Mouse (Mus musculus): ENCODE measurements around the gene Nbl1. TPM values are rescaled to one million over a fixed set of nuclear protein-coding genes. Genes with fewer than 3 reads are reported as not detected.
A peak's percentile ranks its signal among the peaks of the same experiment; 100 is the strongest.

Nbl1 gene
- 42.9 and 49.7 TPM in 2 replicates for polyA plus RNA-seq (2014; fragmentation: Nextera tagmentation; extraction: Ambion mirVana)

DNA sequence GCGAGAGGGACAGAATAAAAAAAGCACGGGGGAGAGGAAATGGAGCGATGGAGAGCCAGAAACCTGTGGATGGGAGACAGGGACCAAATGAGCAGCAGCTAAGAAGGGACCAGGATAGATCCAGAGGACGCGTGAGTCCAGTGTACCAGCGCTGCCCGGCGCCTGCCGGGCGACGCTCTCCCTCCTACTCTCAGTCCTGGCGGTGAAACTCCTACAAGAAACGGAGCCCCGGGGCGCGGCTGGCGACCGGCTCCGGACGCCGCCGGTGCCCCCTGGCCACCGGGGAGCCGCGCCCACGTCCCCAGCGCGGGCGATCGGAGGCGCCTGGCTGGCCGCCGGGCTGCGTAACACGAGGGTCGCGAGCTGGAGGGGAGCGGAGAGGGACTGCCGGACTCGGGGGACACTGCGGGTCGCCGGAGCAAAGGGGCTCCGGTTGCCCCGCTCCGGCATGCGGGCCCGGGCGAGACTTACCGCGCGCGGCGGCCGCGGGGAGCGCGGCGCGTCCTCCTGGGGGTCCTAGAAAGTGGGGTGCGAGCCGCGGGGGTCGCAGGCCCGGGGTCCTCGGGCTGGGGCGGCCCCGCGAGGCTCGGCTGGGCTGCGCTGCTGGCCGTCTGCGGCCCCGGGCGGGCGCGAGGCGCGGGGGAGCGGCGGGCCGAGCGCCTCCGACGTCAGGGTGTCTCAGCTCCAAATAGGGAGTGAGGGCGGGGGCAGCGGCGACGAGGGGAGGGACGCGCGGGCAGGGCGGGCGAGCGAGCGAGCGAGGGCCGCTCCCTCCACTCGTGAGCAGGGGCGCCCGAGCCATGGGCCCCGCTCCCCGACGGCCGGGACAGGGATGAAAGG is at the start of gene Nbl1:
TSS of gene Nbl1 (minus strand) at position 638 of the 840 bp plus-strand sequence.
- Histone ChIP-seq H3K27me3 (ENCODE audit: control insufficient read depth, insufficient read depth, low read length) (peaks cover 2% of the 10 kb centered on the region; the same call in 1 of the 2 replicates), H3K4me3 (ENCODE audit: low read depth, low read length) (peak within 1 kb of the TSS; percentile 70), H3K36me3 (ENCODE audit: control insufficient read depth, insufficient read depth, low read length) (no peaks in the 10 kb centered on the region; the same call in 1 of the 2 replicates), H3K9ac (replicated peaks; ENCODE audit: low read depth, low read length) (peak within 1 kb of the TSS; percentile 70), H3K27ac (ENCODE audit: low read length) (peak within 1 kb of the TSS; percentile 69; the same call in 1 of the 2 replicates), H3K4me2 (replicated peaks; ENCODE audit: low read depth, low read length) (peak within 1 kb of the TSS; percentile 96), H3K9me3 (ENCODE audit: control insufficient read depth, low read depth, low read length) (0 out of 2 replicates have a peak, but pooled peaks cover 2% of the 10 kb centered on the region), H3K4me1 (ENCODE audit: control insufficient read depth, insufficient read depth, low read length) (peaks cover 17% of the 10 kb centered on the region; the same call in 1 of the 2 replicates)
- ATAC-seq (ENCODE audit: insufficient number of reproducible peaks, insufficient read depth, low FRiP score, low read depth), result peak; percentile 38; the same call in 1 of the 2 replicates
- WGBS, result under 1% methylated on average over 91 of the region's 105 CpGs

DNA sequence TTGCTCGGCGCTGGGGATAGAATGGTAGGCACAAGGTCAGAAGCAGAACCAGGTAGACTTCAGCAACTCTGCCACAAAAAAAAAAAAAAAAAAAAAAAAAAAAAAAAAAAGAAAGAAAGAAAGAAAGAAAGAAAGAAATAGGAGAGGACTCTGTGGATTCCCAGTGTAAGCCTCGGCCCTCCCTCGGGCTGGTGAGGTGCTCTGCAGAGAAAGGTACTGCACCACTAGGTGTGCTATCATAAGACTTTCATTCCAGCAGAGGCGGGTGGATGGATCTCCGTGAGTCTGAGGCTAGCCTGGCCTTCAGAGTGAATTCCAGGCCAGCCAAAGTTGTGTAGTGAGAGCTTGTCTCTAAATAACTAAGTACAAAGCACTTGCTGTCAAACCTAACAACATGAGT is 49.0 kb upstream of the Nbl1 start:
- Histone ChIP-seq H3K4me1 (ENCODE audit: control insufficient read depth, insufficient read depth, low read length) (0 out of 2 replicates have a peak, but pooled peaks cover 8% of the 10 kb centered on the region), H3K27me3 (ENCODE audit: control insufficient read depth, insufficient read depth, low read length) (no peaks in the 10 kb centered on the region), H3K36me3 (ENCODE audit: control insufficient read depth, insufficient read depth, low read length) (no peaks in the 10 kb centered on the region), H3K4me2 (replicated peaks; ENCODE audit: low read depth, low read length) (no peak overlapping the region), H3K4me3 (ENCODE audit: low read depth, low read length) (no peak overlapping the region), H3K9me3 (ENCODE audit: control insufficient read depth, low read depth, low read length) (no peaks in the 10 kb centered on the region), H3K9ac (replicated peaks; ENCODE audit: low read depth, low read length) (no peak overlapping the region), H3K27ac (ENCODE audit: low read length) (no peak overlapping the region)
- WGBS, result 74% methylated on average over 6 of the region's 6 CpGs
- ATAC-seq (ENCODE audit: insufficient number of reproducible peaks, insufficient read depth, low FRiP score, low read depth), result no peak

DNA sequence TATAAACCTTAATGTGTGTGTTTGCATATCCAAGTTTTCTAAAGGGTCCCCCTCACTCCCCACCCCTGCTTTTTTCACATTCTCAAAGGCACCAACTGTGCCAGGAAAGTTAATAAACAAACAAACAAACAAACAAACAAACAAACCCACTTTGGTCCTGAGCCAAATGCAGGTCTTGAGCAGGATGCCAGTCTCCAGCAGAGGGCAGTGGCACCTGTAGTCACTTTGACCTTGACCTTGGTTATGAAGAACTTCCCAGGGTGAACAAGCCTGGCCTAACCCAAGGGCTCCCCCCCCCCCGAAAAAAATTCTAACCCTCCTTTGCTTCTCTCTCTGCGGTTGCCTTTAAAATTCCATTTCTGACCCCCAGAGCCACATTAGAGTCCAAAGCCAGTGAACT is 47.5 kb upstream of the Nbl1 start:
- H3K36me3 ChIP-seq (ENCODE audit: control insufficient read depth, insufficient read depth, low read length), result no peaks in the 10 kb centered on the region
- no peak overlapping the region for H3K4me2 ChIP-seq (replicated peaks; ENCODE audit: low read depth, low read length)
- H3K4me3 ChIP-seq (ENCODE audit: low read depth, low read length), result no peak overlapping the region
- H3K9ac ChIP-seq (replicated peaks; ENCODE audit: low read depth, low read length), result no peak overlapping the region
- no peak overlapping the region for H3K27ac ChIP-seq (ENCODE audit: low read length)
- no peaks in the 10 kb centered on the region for H3K27me3 ChIP-seq (ENCODE audit: control insufficient read depth, insufficient read depth, low read length)
- no peak for ATAC-seq (ENCODE audit: insufficient number of reproducible peaks, insufficient read depth, low FRiP score, low read depth)
- 79% methylated on average over 2 of the region's 2 CpGs for WGBS
- H3K9me3 ChIP-seq (ENCODE audit: control insufficient read depth, low read depth, low read length), result no peaks in the 10 kb centered on the region
- H3K4me1 ChIP-seq (ENCODE audit: control insufficient read depth, insufficient read depth, low read length), result 0 out of 2 replicates have a peak, but pooled peaks cover 8% of the 10 kb centered on the region

DNA sequence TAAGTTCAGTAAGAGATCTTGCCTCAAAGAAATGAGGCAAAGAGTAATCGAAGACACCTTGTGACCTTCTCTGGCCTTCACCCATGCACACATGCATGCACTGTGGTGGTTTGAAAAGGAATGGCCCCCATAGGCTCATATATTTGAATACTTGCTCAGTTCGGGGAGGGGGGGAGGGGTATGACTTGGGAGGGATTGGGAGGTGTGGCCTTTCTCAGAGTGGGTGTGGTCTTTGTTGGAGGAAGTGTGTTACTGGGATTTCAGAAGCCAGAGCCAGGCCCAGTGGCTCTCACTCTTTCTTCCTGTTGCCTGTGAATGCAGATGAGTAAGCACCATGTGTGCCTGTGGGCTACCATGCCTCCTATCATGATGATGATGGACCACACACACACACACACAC is 43.2 kb upstream of the Nbl1 start:
- no peaks in the 10 kb centered on the region for H3K27me3 ChIP-seq (ENCODE audit: control insufficient read depth, insufficient read depth, low read length)
- no peak for ATAC-seq (ENCODE audit: insufficient number of reproducible peaks, insufficient read depth, low FRiP score, low read depth)
- no peaks in the 10 kb centered on the region for H3K9me3 ChIP-seq (ENCODE audit: control insufficient read depth, low read depth, low read length)
- H3K9ac ChIP-seq (replicated peaks; ENCODE audit: low read depth, low read length), result no peak overlapping the region
- H3K27ac ChIP-seq (ENCODE audit: low read length), result no peak overlapping the region
- H3K4me2 ChIP-seq (replicated peaks; ENCODE audit: low read depth, low read length), result no peak overlapping the region
- 89% methylated on average over 2 of the region's 2 CpGs for WGBS
- H3K4me3 ChIP-seq (ENCODE audit: low read depth, low read length), result no peak overlapping the region
- H3K36me3 ChIP-seq (ENCODE audit: control insufficient read depth, insufficient read depth, low read length), result no peaks in the 10 kb centered on the region
- no peaks in the 10 kb centered on the region for H3K4me1 ChIP-seq (ENCODE audit: control insufficient read depth, insufficient read depth, low read length)

DNA sequence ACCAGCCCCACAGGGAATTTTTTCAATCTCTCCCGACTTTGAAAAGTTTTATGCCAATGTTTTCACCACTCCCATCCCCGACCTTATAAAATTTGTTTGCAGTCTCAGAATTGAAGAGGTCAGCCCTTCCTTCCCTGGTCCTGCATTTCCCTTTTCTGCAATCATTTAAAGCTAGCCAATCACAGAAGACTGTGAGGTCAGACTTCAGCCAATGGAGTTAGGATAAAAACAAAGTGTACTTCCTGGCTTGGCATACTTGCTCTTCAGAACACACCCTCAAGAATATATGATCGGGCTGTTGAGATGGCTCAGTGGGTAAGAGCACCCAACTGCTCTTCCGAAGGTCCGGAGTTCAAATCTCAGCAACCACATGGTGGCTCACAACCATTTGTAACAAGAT is 40.3 kb upstream of the Nbl1 start:
- ATAC-seq (ENCODE audit: insufficient number of reproducible peaks, insufficient read depth, low FRiP score, low read depth), result no peak
- Histone ChIP-seq H3K27ac (ENCODE audit: low read length) (no peak overlapping the region), H3K9me3 (ENCODE audit: control insufficient read depth, low read depth, low read length) (no peaks in the 10 kb centered on the region), H3K4me2 (replicated peaks; ENCODE audit: low read depth, low read length) (no peak overlapping the region), H3K9ac (replicated peaks; ENCODE audit: low read depth, low read length) (no peak overlapping the region), H3K36me3 (ENCODE audit: control insufficient read depth, insufficient read depth, low read length) (no peaks in the 10 kb centered on the region), H3K4me1 (ENCODE audit: control insufficient read depth, insufficient read depth, low read length) (peaks cover 4% of the 10 kb centered on the region; the same call in 1 of the 2 replicates), H3K27me3 (ENCODE audit: control insufficient read depth, insufficient read depth, low read length) (no peaks in the 10 kb centered on the region), H3K4me3 (ENCODE audit: low read depth, low read length) (no peak overlapping the region)
- WGBS, result 80% methylated on average over 5 of the region's 5 CpGs

DNA sequence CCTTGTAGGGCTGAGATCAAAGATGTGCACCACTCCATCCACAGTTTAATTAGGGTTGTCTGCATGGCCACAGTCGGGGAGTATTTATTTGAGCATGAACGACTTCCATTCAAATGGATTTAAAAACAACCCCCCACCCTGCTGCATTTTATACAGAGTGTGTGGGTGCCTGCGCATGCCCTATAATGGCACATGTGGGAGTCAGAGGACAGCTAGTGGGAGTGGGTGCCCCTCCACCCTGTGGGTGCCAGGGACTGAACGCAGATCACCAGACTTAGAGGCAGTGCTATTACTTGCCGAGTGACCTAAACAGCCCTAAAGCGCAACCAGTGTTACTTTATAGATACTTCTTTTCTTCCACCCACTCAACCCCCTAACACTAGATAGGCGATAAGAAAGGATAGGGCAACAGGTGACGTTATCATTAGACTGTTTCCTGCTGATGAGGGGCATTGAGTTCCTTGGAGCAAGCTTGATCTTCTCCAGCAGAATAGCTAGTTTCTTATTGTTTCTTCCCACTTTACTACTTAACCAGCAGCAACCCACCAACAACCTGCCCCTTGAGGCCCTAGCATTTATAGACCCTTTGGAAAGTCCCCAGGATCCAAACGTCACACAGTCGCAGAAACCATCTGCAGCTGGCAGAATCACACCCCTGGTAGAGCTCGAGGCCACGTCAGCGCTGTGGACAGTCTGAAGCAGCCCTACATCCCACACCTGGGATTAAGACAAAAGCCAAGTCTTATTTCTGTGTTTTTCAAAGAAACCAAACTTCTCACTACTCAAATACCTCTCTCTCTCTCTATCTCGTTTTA is 39.3 kb upstream of the Nbl1 start:
- no peaks in the 10 kb centered on the region for H3K36me3 ChIP-seq (ENCODE audit: control insufficient read depth, insufficient read depth, low read length)
- H3K9me3 ChIP-seq (ENCODE audit: control insufficient read depth, low read depth, low read length), result no peaks in the 10 kb centered on the region
- no peak overlapping the region for H3K9ac ChIP-seq (replicated peaks; ENCODE audit: low read depth, low read length)
- H3K27ac ChIP-seq (ENCODE audit: low read length), result no peak overlapping the region
- WGBS, result 88% methylated on average over 14 of the region's 14 CpGs
- no peak overlapping the region for H3K4me3 ChIP-seq (ENCODE audit: low read depth, low read length)
- peaks cover 4% of the 10 kb centered on the region; the same call in 1 of the 2 replicates for H3K4me1 ChIP-seq (ENCODE audit: control insufficient read depth, insufficient read depth, low read length)
- H3K4me2 ChIP-seq (replicated peaks; ENCODE audit: low read depth, low read length), result no peak overlapping the region
- H3K27me3 ChIP-seq (ENCODE audit: control insufficient read depth, insufficient read depth, low read length), result no peaks in the 10 kb centered on the region
- no peak for ATAC-seq (ENCODE audit: insufficient number of reproducible peaks, insufficient read depth, low FRiP score, low read depth)

DNA sequence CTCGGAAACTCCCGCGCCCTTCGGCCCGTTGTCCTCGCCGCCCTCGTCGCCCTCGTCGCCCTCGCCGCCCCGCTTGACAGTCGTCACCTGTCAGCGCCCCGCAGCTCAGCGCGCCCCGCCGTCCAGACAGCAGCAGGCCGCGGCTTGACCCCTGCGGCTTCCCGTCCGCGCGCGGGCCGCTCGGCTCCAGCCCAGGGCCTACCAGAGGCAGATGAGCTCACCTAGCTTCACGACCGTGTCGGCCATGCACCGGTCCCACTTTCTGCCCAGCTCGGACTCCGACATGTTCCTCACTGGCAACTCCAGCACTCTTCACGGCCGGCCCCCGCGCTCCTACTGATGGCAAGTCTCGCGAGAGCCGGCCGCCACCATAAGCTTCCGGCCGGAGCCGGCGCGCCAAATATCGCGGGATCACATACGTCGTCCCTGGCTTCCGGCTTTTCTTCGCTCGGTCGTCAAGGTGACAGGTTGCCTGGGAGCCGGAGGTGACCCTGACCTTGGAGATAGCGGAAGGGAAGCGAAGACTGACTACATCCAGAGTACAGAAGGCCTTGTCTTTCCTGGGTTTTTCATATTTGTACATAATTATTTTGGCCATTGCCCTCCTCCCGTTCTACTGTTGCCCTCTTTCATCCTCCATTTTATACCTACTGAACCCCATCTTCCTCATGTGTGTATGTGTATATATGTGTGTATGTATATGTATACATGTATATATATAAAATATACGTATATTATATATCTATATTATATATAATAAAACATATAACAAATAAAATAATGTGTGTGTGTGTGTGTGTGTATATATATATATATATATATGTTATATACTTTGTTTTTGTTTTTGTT is 38.1 kb upstream of the Nbl1 start, which contains the start of gene Minos1:
TSS of gene Minos1 (minus strand) at position 413 of the 849 bp plus-strand sequence.
- under 1% methylated on average over 63 of the region's 63 CpGs for WGBS
- H3K27me3 ChIP-seq (ENCODE audit: control insufficient read depth, insufficient read depth, low read length), result no peaks in the 10 kb centered on the region

More for the DNA sequence above, 38.1 kb upstream of the Nbl1 start, which contains the start of gene Minos1:
- Histone ChIP-seq H3K4me1 (ENCODE audit: control insufficient read depth, insufficient read depth, low read length) (peaks cover 4% of the 10 kb centered on the region; the same call in 1 of the 2 replicates), H3K36me3 (ENCODE audit: control insufficient read depth, insufficient read depth, low read length) (no peaks in the 10 kb centered on the region), H3K9me3 (ENCODE audit: control insufficient read depth, low read depth, low read length) (no peaks in the 10 kb centered on the region), H3K4me3 (ENCODE audit: low read depth, low read length) (peak within 1 kb of the TSS; percentile 61), H3K4me2 (replicated peaks; ENCODE audit: low read depth, low read length) (peak within 1 kb of the TSS; percentile 75), H3K27ac (ENCODE audit: low read length) (peak within 1 kb of the TSS; percentile 89), H3K9ac (replicated peaks; ENCODE audit: low read depth, low read length) (peak within 1 kb of the TSS; percentile 92)
- ATAC-seq (ENCODE audit: insufficient number of reproducible peaks, insufficient read depth, low FRiP score, low read depth), result peak; percentile 97

Data from stomach, embryonic 14.5 days (tissue).